Mouse (Mus musculus) cerebellum, adult 9-10 months (tissue): ENCODE measurements around the gene Efna3.

Source experiments
- DNase-seq: peaks from one replicate; pipeline ENCODE4 v3.0.0; 2022

Efna3 gene

GRCm38 (mm10) chr3:89282291-89282643 lies 40.5 kb downstream of the Efna3 start:
- DNase-seq: no peak

DNA sequence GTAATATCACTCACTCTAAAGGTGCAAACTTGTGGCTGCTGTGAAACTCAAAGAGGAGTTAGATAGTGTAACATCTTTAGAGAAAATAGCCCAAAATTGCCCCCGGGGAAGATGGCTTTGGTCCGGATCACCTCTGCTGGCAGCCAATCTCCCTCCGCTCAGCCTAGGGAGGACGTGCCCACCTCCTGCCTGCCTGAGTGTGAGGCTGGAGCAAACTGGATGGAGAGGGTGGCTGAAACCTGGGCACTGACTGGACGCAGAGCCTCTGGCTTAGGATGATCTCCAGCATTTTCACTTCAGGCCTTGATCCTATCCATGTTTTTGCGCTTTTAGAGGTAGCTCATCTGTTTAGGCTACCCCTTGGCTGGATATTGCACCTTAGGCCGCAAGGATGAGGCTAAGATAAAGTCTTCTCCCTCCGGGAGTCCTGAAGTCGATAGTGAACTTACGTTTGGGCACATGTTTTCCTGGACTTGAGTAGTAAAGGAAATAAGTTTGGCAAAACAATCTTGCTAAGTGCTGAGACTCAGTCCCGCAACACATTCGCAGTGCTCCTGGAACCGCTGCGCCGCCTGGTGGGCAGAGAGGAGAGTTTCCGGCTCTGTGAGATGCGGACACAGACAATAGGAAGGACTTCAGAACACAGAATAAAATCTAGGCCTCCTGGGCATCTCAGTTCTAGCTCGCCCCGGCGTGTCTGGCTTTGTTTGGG lies 41.0 kb downstream of the Efna3 start:
- DNase-seq: peak; percentile 87

DNA sequence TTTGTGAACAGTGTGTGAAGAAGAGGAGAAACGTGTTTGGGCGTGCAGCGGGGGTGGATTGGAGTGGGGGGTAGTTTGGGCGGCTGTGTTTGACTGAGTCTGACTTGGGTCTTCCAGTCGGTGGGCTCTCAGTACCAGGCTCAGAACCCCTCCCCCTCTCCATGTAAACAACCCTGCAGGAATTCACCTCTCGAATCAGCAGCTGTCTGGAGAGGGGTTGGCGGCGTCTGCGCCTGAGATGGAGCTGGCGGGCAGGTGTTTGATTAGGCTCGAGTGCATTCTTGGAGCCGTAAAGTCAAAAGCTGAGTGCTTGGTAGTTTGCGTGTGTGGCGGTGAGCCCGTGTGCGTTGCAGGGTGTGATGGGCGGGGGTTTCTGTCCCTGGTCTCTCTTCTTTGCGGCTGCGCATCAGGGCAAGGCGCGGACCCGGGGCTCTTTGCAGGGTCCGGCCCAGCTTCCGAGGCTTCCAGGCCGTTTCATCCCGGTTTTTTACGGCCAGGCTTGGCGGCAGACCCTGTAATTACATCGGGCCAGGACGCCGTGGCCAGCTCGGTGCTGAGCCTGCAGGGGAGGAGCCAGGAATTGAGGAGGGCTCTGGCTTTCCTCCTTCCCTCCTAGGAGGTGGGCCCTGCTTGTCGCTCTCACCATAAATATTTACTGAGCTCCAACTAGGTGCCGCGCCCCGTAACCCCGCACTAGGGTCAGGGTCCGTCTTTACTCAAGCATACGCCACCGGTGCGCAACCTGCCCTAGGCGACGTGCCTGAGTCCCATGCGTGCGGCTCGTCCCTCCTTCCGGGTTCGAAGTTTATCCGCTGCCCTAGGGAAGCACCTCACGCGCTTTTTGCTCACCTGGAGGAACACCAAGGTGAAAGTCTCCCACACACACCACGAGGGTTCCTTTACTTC lies 41.9 kb downstream of the Efna3 start, which contains the start of gene Efna1:
Gene Efna1 (minus strand): TSS at position 537 of the 906 bp plus-strand sequence.
- peak; percentile 64 for DNase-seq

DNA sequence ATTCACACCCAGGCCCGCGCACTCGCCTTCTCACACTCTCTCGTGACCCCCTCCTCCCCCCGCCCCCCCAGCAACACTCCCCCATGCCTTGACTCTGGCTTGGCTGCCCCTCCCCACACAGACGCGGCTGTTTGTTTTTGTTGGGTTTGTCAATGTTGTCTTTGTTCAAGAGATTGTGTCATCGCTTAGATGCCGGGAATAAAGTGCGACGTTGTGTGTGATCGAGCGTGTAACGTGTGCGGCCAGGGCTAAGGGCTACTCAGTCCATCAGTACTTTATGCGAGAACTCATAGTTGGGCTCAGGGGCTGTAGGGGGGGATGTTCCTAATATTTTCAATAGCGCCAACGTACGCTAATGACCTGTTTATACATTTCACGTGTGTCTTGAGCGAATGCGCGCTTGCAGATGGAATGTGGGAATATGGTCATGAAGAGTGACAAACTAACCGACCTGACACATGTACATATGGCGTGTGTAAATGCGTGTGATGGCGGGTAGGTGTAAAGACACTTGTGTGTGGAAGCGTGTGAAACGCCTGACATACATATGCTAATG lies 42.6 kb downstream of the Efna3 start:
- DNase-seq: peak; percentile 61

DNA sequence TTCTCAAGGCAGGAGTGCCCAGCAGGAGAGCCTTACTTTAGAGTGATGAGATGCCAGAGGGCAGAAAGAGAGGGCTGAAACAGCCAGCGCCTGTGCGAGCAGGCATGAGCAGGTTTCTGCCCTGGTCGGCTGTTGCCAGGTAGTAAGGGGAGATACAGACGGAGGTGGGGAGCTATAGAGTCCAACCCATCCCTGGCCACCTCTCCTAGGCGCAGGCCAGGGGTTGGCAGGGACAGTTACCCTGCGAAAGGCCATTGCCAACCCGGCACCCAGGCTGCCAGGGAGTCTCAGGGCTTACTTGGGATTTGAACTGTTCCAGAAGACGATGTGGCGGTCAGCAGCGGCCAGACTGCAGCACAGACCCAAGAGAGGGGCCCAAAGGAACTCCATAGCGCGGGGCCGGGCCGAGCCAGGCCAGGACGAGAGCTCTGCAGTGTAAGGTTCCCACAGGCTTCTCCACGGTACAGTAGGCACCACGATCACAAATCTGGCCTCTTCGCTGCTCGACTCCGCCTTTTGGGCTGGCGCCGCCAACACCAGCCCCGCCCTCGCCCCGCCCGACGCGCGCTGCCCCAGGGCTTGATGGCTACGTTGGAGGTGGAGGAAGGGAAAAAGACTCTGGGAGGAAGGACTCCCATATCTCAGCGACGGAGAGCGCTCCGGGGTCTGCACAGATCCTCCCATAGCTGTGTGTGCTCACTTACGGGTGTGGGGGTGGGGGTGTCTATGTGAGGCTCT lies 43.4 kb downstream of the Efna3 start:
- DNase-seq: peak; percentile 89

- no peak for DNase-seq
These were observed 44.1 kb downstream of the Efna3 start for GRCm38 (mm10) chr3:89278643-89279042.

DNA sequence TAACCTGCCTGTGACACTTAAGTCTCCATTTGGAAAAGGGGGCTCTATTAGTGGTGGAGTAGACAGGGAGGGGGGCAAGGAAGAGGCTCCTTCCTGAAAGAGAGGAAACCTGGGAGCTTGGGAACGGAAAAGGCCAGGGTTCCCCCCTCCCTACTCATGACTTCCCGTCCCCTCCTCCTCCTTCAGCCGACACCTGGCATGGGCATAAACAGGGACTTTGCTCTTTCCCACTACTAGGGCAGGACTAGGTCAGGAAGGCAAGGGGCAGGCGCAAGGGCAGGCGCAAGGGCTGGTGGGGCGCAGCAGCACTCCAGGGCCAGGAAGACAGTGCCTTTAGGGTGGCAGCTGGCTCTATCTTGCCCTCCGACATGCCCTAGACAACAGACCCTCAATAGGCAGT lies 44.7 kb downstream of the Efna3 start:
- DNase-seq: peak; percentile 50

- DNase-seq: peak; percentile 54
These were observed 45.3 kb downstream of the Efna3 start for GRCm38 (mm10) chr3:89277281-89278021.

GRCm38 (mm10) chr3:89276061-89276460 lies 46.7 kb downstream of the Efna3 start:
- no peak for DNase-seq

GRCm38 (mm10) chr3:89271760-89272159 lies 51.0 kb downstream of the Efna3 start:
- peak; percentile 58 for DNase-seq

DNA sequence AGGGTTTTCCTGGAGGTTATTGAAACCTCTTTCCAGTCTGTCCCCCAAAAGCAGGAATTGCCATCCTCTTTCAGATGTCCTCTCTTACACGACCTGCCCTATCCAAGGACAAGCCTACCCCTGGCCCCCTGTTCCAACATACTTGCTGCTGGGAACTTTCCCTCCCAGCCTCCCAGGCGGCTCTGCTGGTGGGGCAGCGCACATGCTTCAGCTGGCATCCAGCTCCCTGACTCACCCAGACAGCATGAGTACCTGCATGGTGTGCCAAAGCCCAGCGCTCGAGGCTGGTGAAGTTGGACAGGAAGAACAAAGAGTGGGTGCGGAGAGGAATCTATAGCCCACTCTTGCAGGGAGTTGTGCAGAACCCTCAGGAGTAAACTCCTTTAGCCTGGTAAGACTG lies 51.9 kb downstream of the Efna3 start:
- peak; percentile 71 for DNase-seq

GRCm38 (mm10) chr3:89270051-89270755 lies 52.6 kb downstream of the Efna3 start, which contains the start of gene Slc50a1:
Gene Slc50a1 (minus strand): TSS chr3:89270570.
- DNase-seq: peak; percentile 80

GRCm38 (mm10) chr3:89268916-89269315 lies 53.8 kb downstream of the Efna3 start:
- DNase-seq: no peak

DNA sequence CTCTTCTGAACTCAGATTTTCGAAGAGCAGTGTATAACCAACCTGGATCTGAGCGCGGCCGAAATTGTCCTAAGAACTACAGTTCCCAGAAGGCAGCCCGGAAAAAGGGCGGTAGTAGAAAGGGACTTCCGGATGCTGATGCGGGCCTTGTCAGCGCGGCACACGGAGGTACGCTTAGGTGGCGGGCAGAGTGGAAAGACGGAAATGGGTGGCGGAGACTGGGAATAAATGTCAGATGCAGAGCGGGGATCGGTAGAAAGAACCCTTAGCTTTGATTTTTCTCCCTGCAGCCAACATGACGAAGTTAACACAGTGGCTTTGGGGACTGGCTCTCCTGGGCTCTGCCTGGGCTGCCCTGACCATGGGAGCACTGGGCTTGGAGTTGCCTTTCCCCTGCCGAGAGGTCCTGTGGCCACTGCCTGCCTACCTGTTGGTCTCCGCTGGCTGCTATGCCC lies 56.3 kb downstream of the Efna3 start:
- DNase-seq: peak; percentile 84
